Mouse (Mus musculus) R1 (cell line): ENCODE results near the gene Fdx1.

Source experiments
- DNase-seq: peaks from one replicate; pipeline ENCODE4 v3.0.0-alpha.2; 2018; ENCODE audit warnings: low read depth, low spot score

Gene Fdx1

DNA sequence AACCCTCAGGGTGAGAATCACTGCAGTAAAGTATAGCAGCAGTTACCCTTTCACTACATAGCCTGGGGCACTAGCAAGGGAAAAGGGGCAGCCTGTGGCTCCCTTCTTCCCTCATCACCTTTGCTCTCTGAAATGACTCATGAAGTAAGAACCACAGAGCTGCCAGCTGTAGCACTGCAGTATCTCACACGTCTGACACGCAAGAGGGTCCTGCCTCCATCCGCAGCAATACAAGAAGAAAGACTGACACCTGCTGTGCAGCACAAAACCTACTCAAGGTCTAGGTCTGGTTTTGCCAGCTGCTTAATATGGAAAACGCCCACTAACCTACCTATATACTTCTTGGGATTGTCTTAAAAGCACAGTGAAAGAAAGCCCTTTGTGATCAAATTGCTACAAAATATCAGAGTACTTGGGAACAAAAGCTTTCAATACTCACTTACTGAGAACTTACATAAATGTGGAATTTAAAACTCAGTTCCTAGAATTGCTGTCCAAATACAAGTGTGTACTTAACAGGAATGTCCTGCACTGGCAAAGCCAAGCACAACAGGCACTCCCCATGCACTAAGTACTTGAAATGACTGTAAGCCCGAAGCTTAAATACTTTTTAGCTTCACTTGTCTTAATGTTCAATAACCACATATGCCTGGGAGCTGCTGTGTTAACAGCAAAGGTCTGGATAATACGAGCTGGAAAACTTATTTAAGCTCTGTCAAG is 2.0 kb downstream of the Fdx1 start:
- peak; percentile 34 for DNase-seq

DNA sequence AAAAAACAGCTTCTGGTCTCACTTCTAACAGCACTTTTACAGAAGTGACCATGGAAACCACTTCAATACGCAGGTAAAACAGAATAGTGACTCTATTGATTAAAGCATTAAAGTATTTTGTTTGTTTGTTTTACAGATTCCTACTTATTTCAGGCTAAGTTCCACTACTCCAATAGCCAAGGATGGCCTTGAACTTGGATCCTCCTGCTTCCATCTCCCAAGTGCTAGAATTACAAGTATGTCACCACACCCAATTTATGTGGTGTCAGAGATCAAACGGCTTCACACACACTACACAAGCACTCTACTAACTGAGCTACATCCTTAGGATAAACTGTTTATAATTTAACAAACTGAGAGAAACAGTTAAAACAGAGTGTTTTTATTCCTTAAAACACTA is 3.0 kb downstream of the Fdx1 start:
- DNase-seq: no peak

DNA sequence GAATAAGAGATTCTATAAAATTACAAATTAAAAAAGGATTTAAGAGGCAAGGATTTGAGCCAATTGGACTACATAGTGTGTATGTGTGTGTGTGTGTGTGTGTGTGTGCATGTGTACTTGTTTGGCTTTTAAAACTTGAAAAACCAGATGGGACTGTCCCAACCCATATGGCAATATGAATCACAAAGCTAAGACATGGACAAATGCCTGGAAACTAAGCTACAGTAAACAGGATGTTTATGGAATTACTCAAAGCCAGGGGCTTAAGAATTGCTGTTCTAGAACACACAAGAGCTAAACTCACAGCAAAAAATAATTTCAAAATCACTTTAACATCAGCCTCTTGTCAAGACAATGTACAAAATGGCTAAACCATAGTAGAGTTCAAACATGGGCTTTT is 4.4 kb downstream of the Fdx1 start:
- no peak for DNase-seq

DNA sequence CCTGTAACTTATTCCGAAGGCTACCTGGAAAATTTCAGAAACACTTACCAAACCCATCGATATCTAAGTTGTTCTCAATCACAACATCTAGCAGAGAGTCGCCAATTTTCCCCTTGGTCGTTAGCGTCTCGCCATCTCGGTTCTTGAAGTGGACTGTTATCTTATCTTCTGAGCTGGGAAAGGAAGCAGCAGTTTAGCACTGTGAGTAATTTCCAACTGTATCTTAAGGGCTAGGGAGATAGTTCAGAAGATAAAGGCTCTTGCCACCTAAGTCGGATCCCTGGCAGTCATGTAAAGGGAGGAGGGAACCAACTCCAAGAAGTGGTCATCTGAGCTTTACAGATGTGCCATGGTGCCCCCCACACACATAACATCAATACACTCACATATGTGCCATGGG is 6.3 kb downstream of the Fdx1 start:
- DNase-seq: no peak

DNA sequence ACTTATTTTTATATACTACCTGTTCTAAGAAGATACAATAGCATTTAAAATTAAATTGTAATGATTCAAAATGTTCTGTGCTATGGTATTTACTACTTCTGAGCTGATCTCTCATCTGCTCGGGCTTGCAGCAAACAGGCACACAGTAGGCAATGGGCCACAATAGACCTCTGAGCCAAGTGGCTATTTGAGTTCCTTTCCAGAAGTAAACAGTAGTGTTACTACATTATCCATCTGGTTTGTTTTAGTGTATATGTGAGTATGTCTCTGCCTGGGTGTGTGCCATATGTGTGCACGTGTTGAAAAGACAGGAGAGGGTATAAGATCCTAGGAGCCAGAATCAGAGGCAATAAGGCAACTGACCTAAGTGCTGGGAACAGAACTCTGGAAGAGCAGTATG is 6.9 kb downstream of the Fdx1 start:
- DNase-seq: no peak

DNA sequence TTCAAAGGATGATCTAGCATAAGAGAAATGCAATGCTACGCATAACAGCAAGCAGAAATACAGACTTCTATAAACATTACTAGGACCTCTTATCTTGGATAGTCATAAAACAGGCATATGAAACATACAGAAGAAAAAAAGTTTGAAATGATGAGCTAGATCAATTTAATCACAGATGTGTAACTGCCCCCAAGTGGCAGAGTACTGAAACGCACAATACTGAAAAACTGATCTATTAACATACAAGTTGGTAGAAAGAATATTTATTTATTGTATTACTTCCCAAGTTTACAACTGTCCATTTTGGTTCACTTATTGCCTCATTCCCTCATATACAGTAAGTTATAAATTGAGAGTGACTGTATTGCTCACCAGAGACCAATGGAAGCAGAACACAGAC is 12.0 kb downstream of the Fdx1 start:
- no peak for DNase-seq

DNA sequence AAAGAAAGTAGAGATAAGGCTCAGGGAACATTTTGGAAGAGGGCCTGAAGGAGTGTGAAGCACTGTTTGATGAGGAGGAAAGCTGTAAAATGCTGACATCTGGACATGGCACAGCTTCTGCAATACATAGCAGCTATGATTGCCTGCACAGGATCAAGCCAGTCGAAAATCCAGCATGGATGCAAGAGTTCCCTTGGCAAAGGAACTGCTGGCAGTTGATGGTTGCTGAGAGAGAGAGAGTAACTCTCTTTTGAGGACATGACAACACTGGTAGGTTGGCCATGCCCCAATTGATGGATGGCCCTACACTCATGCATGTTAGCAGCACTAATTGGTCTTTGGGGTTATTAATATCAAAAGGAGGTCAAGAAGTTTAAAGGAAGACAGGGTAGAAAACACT is 12.7 kb downstream of the Fdx1 start:
- no peak for DNase-seq

DNA sequence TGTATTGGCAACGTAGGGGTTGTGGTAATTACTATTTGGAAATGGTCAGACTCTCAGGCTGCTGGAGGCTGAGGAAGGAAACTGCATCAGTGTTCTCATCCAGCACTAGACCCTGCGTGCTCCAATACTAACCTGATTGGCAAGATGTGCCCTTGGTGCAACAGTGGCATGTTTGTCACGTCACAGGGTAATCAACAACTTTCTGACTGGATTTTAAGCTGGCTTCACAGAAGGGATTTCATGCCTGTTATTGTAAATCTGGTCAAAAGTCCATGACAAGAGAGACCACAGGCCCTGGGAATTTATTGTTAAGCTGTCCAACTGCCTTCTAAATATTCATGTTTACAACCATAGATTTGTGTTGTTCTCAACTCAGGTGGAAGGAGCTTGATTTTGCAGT is 13.1 kb downstream of the Fdx1 start:
- no peak for DNase-seq

DNA sequence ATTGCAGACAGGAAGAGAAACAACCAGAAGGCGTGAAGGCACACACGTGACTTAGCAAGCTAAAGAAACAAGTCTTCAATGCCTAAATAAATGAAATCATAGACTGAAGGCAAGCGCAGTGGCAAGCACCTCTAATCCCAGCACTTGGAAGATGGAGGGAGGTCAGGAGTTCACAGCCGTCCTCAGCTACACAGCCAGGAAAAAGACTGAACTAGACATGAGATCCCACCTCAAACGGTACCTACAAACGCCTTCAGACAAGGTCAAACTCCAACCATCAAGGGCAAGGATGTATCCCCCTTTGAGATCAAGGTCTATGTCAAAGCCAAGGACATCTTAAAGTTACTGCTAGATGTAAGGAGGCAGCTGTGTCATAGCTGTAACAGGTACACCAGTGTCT is 19.4 kb downstream of the Fdx1 start:
- DNase-seq: no peak

DNA sequence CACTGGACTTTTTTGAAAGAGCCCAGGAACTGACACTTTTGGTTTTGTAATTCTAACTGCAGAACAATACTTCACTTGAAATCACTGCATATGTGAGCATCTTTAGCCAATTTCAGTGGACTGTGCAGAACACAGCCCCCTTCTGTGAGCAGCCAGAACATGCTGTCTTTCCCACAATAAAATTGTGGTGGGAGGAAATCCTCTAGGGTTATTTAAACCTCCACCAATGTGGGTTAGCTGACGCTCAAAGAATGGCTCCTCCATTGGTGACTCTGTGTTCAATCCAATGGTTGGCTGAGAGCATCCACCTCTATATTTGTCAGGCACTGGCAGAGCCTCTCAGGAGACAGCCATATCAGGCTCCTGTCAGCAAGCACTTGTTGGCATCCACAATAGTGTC is 28.7 kb downstream of the Fdx1 start:
- no peak for DNase-seq

DNA sequence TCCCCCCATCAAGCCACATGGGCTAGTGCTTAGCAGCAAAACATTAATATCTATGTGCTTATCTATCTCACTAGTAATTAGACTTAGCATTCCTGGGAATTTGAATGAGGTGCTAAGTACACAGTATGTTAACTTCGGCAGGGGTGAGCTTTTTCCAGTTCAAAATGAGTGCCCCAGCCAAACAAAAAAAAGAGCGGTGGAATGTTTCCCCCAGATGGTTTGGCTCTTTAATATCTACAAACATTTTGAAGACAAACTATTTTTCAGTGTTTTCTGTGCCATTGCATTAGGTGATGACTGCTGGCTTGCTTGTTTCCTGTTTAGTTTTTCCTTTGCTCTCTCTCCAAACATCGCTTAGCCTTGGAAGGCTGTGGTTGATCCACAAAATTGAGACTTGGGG is 31.4 kb downstream of the Fdx1 start:
- no peak for DNase-seq

DNA sequence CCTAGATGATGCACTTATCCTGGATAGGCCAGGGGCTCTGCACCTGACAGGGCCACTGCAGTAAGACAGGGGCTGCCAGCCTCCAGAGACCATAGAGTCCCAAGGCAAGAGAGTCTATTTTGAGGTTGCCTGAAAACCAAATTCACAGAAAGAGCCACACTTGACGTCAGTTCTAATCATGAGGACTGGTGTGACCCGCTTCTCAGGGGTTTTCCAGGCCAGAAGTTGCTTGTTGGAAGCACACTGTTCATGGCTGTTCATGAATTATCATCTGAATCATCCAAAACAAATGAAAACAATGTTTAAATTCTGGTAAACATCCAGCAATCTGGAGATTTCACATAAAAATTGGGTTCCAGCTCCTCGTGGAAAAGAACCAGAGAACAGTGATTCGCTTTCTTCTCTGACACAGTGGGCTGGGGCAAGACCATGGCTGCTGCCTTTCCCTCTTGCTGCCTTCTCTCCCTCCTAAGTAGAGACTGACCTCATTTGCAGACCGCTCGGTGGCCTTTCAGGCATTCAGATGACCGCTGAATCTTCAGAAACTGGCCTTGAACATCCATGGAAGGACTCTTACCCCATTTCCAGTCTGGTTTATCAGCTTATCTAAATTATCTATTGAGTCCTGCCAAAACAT is 32.2 kb downstream of the Fdx1 start:
- no peak for DNase-seq

DNA sequence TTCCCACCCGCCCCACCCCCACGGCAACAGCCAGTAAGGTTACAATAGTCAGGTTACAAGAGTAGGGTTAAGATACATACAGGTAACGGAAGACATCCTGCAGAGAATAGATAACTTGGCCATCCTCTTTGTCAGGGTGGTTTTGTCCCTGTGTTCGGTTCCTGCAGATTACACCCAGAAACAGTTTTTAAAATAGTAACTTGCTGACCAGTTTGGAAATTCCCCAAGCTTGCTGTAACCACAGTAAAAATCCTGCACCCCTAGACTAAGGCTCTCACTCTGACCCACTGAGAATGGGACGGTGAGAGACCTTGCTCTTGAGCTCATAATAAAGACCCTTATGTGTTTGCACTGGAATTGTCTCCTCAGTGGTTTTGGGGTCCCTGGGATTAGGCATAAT is 33.4 kb downstream of the Fdx1 start:
- DNase-seq: no peak

DNA sequence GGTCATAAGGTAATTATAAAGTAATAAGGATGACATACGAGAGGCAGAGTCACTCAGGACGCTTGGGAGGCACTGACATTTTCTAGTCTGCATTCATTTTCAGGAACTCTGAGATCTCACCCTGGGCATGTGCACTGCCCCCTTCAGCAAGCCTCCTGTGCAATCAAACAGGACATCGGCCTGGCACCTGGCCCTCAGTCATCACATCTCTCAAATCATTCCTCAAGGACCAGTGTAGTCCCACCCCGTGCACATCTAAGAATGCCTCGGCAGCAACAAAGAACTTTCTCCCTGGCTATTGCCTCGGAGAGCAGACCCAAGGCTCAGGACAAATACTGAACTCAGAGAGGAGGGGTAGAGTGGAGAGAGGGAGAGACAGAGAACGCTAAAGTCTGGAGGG is 34.7 kb downstream of the Fdx1 start:
- DNase-seq: no peak

DNA sequence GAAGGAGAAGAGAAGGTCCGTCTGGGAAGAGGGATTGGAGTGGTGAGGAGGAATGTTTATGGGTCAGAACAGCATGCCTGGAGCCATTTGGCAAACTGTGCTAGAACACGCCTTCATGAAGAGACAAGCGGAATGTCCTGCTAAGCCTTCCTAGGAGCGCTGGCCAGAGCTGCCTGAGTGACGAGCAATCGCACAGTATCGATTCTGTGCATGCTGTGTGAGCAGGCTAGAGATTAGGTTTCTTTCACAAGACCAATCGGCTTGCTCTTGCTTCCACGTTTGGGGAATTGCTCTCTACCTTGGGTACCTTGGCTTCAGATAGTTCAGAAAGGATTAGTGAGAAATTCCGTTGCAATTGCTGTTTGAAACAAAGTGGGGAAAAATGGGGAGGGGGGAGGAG is 35.2 kb downstream of the Fdx1 start:
- no peak for DNase-seq

DNA sequence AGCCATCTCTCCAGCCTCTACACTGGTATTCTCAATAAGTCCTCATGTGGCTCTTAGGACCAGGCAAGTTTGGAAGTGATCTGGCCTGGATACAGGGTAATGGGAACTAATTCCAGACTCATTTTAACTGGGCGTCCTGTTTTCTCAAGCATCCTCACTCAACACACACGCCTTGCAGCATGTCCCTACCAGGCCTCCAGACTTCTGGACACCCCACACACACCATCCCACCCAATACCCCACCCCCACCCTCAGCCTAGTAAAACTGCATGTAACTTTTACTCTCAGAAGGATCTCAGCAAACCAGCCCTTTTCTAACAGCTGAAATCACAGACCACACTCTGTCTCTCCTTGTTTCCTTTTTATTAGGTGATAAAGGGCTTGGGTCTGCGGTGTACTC is 35.7 kb downstream of the Fdx1 start:
- no peak for DNase-seq

DNA sequence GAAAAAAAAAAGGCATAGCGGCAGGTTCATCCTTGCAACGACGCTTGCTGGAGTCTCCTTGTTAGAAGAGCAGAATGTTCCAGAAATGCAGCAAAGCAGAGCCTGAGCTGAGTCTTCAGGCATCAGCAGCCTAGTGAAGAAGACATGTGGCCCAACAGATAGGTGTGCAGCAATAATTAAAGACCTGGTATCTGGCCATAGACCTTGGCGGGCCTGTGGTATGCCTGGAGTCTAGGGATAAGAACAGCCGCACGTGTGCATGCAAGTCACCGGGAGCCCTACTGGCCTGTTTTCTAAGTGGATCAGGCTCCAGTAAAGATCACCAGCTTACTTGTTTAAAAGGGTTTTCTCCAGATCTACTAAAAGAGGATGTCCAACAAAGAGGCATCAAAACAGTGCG is 36.7 kb downstream of the Fdx1 start:
- no peak for DNase-seq

DNA sequence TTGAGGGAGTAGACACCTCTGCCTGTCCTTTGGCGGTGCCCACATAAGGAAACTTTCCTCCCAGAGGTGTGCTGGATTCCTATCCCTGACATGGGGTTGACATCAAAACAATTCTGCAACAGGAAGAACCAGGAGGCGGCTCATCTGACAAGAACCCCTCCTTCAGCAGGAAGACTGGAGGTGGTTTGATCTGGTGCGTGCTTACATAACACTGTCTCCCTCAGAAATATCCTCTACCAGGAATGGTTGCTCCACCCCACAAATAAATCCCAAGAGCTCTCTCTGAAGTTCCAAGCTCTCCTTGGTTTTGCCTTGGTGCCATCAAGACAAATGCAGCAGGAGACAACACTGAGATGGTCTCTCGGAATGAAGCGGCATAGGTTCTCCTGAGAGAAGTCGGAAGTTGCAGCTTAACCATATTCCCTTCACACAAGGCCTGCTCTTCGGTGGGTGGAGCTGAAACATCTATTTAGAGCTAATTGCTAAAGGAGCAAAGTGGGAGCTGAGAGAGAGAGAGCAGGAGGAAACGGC is 38.7 kb downstream of the Fdx1 start:
- no peak for DNase-seq

DNA sequence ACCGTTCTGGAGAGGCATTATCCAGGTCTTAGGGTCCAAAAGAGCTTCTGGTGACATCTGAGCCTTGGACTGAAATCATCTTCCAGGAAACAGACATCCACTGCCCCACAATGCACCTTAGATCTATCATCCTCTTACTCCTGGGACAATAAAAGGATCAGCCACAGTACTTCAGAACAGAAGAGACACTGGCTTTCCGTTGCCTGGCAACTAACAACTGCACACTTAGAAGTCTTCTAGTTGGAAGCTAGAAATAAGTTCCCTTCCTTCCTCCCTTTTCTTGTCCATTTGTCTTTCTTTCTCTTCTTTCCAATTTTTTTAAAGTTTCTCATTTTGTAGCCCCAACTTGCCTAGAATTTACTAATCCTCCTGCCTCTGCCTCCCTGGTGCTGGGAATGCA is 40.6 kb downstream of the Fdx1 start:
- peak; percentile 15 for DNase-seq

DNA sequence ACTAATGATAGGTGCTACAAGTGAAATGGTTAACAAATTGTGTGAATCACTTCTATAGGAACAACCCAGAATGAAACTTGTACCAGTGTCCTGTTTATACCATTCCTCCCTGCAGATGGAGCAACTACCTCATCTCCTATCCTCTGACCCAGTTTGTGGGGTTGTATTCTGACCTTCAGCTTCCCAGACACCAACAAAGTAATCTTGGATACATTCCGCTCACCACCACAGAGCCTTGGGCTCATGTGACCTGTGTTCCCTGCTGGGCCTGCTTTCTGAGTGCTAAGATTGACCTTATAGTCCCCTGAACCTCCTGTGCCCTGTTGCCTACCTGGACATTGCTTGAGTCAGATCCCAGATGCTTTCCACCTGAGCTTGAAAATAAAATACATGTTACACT is 47.8 kb downstream of the Fdx1 start:
- DNase-seq: no peak

DNA sequence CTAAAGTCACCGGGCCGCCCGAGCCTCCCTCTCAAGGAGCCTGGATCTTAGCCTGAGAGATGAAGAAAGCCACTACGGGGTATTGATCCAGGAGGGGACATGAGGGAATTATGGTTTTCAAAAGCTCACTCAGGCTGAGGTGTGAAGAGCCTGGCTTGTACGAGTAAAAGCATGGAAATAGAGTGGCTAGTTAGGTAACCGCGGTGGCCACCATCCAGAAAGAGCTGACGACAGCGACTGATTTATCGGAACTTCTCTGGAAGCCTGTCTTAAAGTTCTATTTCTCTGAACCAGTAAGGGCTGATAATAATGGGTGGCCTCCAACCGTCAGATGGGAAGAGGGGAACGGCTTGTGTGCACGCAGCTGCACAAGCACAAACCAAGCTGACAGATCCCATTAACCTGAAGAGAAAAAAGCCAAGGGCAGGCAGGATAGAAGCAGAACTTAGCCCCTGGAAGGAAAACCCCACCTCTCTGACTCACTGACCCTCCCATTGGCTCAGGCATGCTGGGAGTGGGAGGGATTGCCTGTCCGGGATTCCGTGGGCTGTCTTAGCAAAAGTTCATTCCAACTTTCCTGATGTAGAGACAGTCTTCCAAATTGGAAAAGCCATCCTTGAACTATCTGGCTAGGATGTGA is 48.8 kb downstream of the Fdx1 start:
- DNase-seq: peak; percentile 25

DNA sequence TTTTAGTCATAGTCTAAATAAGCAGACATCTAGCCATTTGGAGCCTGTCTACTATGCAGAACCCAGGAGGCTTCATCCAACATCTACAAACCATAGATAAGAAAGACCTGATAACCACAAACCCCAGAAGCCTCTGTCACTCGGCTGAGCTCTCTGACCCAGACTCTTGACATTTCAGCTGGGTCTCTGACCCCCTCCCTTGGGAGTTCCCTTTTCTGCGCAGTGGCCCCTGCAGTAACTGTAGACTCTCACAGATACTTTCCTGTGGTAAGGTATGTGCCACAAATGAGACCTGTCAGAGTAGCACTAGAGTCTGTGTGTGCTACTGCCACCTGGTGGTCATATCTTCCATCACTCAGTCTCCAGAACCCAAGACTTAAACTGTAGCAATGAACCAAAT is 54.5 kb downstream of the Fdx1 start:
- peak; percentile 62 for DNase-seq

DNA sequence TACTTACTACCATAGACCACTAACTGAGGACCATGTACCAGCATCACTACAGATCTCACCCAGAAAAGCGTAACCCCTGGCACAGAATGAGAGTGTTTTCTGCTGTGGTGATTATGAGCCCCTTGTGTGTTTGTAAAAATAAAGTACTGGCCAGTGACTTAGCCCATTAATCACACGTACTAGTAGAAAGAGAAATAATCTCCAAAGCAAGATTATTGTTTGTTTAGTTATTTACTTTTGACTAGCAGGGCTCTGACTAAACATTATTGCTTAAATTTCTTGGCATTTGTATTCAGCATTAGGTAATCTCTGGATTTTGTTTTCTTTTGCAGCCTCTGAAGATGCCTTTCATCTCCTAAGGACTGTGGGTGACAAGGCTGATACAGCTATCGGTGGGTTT is 55.1 kb downstream of the Fdx1 start:
- DNase-seq: no peak
